Mouse (Mus musculus) macrophage (primary cell): ENCODE results near the gene Ugt1a7c. TPM values are rescaled to one million over a fixed set of nuclear protein-coding genes. Genes with fewer than 3 reads are reported as not detected.
"Not testable (repeated sequence)": the region's sequence is repeated elsewhere in the genome, so short reads cannot be mapped to it uniquely, and the experiment has no call there.

Experiments
- H3K27ac ChIP-seq: fragments of 350-480 bp; formaldehyde crosslinking; 2 replicates; pipeline ENCODE4 v1.9.0; 2021
- H3K36me3 ChIP-seq: fragments of 350-480 bp; formaldehyde crosslinking; 2 replicates; pipeline ENCODE4 v1.9.0; 2021; ENCODE audit errors: inconsistent target
- H3K4me3 ChIP-seq: fragments of 350-480 bp; formaldehyde crosslinking; 2 replicates; pipeline ENCODE4 v1.9.0; 2021; ENCODE audit errors: inconsistent target
- H3K79me2 ChIP-seq: fragments of 350-480 bp; formaldehyde crosslinking; 2 replicates; pipeline ENCODE4 v1.9.0; 2021; ENCODE audit errors: inconsistent target
- WGBS: methylation state at CpG from one replicate; pipeline ENCODE4 v1.1.7; 2026; ENCODE audit warnings: inconsistent platforms; ENCODE audit not compliant: missing documents; 5-methylcytosine and 5-hydroxymethylcytosine counted together
- polyA plus RNA-seq: library from polyadenylated mRNA; stranded (reverse); fragments of 250-400 nt; gene quantifications from 3 replicates; pipeline ENCODE4 v1.2.4, GENCODE M21; 2018; ENCODE audit warnings: inconsistent platforms

Gene Ugt1a7c
- polyA plus RNA-seq, 1 experiment from 2014 or later: 101 TPM

DNA sequence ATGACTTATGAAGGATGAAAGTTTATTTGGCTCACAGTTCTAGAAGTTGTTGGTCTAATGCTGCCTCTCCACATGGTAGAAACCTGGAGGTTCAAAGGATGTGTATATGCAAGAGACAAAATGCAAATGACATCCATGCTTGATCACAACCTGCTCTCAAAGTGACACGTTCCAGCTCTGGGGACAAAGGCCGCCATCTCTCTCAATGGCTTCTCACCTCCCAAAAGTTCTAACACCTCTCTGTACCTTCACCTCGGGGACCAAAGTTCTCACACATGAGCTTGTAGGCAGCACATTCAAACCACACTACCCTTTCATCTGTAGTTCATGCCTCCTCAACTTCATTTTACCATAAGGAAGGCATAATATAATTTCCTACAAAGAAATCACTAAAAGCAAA lies 122.7 kb downstream of the Ugt1a7c start:
- Histone ChIP-seq H3K27ac (no peak overlapping the region), H3K4me3 (no peak overlapping the region), H3K36me3 (no peaks in the 10 kb centered on the region), H3K79me2 (no peaks in the 10 kb centered on the region)
- WGBS: 43% methylated on average over 3 of the region's 3 CpGs

- Histone ChIP-seq H3K79me2 (no peaks in the 10 kb centered on the region), H3K27ac (no peak overlapping the region), H3K36me3 (no peaks in the 10 kb centered on the region), H3K4me3 (no peak overlapping the region)
- 75% methylated on average over 9 of the region's 9 CpGs for WGBS
These were observed 123.2 kb downstream of the Ugt1a7c start for GRCm38 (mm10) chr1:88218051-88218450.

- Histone ChIP-seq H3K4me3 (no peak overlapping the region), H3K36me3 (no peaks in the 10 kb centered on the region), H3K27ac (no peak overlapping the region), H3K79me2 (no peaks in the 10 kb centered on the region)
- 54% methylated on average over 4 of the region's 4 CpGs for WGBS
These were observed 123.7 kb downstream of the Ugt1a7c start for GRCm38 (mm10) chr1:88218591-88218990.

DNA sequence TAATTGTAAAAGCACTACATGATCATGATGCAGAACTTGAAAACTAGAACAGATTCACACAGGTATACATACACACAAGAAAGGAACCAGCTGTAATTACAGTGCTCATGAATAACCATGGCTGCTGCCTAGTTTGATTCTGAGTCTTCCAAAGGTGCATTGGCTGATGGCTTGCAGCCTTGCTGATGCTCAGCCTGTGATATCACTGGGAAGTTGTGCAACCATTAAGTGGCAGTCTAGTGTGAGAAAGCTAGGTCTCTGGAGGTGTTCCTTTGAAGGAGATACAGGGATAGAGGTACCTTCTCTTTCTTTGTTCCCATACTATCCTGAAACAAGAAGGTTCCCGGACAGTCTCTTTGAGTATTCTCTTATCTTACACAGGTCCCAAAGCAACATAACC lies 124.2 kb downstream of the Ugt1a7c start:
- no peak overlapping the region for H3K27ac ChIP-seq
- H3K79me2 ChIP-seq: no peaks in the 10 kb centered on the region
- H3K4me3 ChIP-seq: no peak overlapping the region
- 19% methylated on average over 1 of the region's 1 CpGs for WGBS
- no peaks in the 10 kb centered on the region for H3K36me3 ChIP-seq

DNA sequence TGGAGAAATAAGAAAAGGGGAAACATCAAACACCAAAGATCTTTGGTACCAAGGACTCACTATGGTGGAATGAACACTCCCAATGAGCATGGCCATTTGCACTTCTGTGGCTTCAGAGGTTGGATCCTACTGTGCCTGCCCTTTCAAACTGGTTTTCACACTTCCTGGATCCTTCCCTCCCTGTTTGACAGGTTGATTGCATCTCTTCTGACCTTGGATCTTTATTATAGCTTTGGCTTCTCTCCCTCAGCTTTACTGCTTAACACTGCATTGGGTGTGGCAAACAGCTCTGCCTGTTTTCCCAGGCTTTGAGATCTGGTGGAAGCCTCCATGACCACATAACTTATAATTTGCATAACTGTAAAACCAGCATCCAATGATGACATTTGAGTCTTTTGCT lies 125.5 kb downstream of the Ugt1a7c start:
- no peak overlapping the region for H3K4me3 ChIP-seq
- no peaks in the 10 kb centered on the region for H3K79me2 ChIP-seq
- no peak overlapping the region for H3K27ac ChIP-seq
- no peaks in the 10 kb centered on the region for H3K36me3 ChIP-seq

DNA sequence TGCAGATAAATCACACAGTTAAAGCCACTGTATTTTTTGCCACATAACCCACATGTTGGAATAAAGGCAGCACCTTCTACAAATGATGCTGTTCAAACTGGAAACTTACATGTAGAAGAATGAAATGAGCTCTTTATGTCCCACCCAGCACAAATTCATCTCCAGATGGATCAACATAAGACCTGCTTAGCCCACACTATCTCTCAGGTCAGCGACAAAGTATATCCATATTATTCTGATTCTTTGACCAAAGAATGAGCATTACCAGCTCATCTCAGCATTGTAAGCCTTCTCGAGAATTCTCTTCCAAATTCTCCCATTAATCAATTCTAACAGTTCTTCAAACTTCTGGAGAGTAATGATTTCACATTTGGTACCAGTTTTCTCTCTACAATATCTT lies 127.4 kb downstream of the Ugt1a7c start:
- H3K36me3 ChIP-seq: no peaks in the 10 kb centered on the region
- WGBS: 54% methylated on average over 2 of the region's 2 CpGs
- no peaks in the 10 kb centered on the region for H3K79me2 ChIP-seq
- no peak overlapping the region for H3K4me3 ChIP-seq
- no peak overlapping the region for H3K27ac ChIP-seq

DNA sequence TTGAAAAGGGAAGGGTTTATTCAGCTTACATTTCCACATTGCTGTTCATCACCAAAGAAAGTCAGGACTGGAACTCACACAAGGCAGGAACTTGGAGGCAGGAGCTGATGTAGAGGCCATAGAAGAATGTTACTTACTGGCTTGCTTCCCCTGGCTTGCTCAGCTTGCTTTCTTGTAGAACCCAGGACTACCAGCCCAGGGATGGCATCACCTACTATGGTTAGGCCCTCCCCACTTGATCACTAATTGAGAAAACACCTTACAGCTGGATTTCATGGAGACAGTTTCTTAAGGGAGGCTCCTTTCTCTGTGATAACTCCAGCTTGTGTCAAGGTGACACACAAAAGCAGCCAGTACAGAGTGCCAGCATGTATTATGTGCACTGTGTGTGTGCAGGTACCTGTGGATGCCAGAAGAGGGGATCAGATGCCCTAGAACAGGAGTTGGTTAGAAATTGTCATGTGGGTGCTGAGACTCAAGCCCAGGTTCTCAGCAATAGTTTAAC lies 128.2 kb downstream of the Ugt1a7c start:
- not testable (repeated sequence) for H3K27ac ChIP-seq, H3K36me3 ChIP-seq, H3K4me3 ChIP-seq, H3K79me2 ChIP-seq

DNA sequence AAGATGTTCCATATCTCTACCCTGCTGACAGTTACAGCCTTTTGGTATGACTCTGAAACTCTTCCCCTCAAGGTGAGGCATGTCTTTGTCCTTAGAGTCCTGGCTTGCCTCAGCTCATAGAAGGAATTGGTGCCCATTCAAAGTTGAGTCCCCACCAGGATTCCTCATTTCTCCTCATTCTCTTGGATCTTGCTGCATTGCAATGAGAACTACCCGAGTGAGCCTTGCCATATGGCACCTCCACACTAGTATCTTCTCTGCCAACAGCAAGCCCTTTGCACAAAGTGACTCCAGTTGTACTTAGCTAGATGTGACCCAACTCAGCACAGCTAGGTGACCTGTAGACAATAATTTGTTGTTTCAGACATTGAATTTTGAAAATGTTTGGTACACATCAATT lies 128.7 kb downstream of the Ugt1a7c start:
- WGBS: 50% methylated on average over 1 of the region's 1 CpGs

GRCm38 (mm10) chr1:88224029-88224776 lies 129.3 kb downstream of the Ugt1a7c start:
- H3K79me2 ChIP-seq: no peaks in the 10 kb centered on the region
- no peak overlapping the region for H3K4me3 ChIP-seq
- H3K27ac ChIP-seq: no peak overlapping the region
- WGBS: 70% methylated on average over 2 of the region's 2 CpGs
- no peaks in the 10 kb centered on the region for H3K36me3 ChIP-seq

More for the DNA sequence above, 128.7 kb downstream of the Ugt1a7c start:
- no peak overlapping the region for H3K4me3 ChIP-seq
- H3K36me3 ChIP-seq: no peaks in the 10 kb centered on the region
- H3K79me2 ChIP-seq: no peaks in the 10 kb centered on the region
- H3K27ac ChIP-seq: no peak overlapping the region

DNA sequence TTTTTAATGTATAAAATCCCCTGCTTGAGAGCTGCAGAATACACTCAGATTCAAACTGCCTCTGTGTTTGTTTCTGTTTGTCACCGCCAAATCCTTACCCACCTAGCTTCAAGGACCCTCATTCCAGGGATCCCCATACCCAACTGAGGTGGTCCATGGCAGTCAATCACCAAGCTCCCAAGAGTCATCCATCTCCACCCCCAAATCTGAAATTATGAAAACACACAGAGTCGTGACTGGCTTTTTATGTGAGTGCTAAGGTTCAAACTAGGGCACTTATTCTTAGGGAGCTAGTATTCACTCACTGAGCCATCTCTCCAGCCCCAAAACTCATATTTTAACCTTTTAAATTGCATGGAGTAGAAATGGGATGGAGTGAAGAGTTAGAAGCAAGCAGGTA lies 130.4 kb downstream of the Ugt1a7c start:
- not testable (repeated sequence) for H3K4me3 ChIP-seq, H3K36me3 ChIP-seq, H3K79me2 ChIP-seq, H3K27ac ChIP-seq
- WGBS: 47% methylated on average over 2 of the region's 2 CpGs

DNA sequence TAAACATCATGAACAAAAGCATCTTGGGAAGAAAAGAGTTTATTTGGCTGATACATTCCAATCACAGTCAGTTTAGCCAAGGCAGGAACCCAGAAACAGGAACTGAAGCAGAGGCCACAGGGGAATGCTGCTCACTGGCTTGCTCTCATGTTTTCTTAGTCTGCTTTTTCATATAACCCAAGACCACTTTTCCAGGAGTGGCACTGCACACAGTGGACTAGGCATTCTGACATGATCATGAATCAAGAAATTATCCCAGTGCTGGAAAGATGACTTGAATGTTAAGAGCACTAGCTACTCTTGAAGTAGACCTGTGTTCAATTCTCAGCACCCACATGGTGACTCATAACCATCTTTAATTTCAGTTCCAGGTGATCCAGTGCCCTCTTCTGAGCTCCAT lies 130.9 kb downstream of the Ugt1a7c start:
- Histone ChIP-seq H3K79me2 (no peaks in the 10 kb centered on the region), H3K36me3 (no peaks in the 10 kb centered on the region), H3K4me3 (no peak overlapping the region), H3K27ac (no peak overlapping the region)

- Histone ChIP-seq H3K4me3 (no peak within 1 kb of the TSS), H3K79me2 (no peaks in the 10 kb centered on the region), H3K36me3 (no peaks in the 10 kb centered on the region), H3K27ac (no peak within 1 kb of the TSS)
- WGBS: 46% methylated on average over 5 of the region's 5 CpGs
These were observed 132.0 kb downstream of the Ugt1a7c start, which contains the start of gene Mroh2a for GRCm38 (mm10) chr1:88226670-88227379. Gene Mroh2a (plus strand): TSS chr1:88226986.

DNA sequence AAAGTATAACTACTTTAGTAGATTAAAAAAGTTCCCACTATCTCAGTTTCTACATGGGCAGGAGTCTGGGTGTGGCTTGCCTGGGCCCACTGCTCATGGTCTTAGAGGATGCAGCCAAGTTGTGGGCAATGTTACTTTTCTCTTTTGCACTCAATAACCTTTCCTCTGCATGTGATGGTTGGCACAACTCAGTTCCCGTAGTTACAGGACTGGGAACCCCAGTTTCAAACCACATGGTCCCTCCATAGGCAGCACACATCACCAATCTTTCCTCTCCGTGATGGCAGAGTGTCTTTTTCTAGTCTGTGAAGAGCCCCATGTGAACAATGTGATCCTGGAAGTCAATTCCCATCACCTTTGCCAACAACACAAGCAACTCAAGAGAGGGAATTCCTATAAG lies 132.6 kb downstream of the Ugt1a7c start:
- Histone ChIP-seq H3K4me3 (no peak overlapping the region), H3K36me3 (no peaks in the 10 kb centered on the region), H3K79me2 (no peaks in the 10 kb centered on the region), H3K27ac (no peak overlapping the region)
- WGBS: 62% methylated on average over 2 of the region's 2 CpGs

DNA sequence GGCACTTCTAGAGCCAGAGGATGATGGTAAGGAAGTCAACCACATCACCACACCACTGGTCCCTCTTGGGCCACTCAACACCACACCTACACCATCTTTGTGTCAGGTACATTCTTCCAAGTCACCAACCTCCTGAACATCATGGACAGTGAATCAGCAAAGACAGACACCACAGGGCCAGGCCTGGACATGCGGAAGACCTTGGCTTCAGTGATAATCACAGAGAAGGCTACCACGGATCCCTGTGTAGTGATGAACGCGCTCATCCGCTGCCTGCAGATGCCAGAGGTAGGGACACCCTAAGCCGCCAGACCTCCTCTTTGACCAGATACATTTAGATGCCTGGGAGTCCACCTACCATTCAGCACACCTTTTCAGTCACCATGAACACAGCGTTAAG lies 133.3 kb downstream of the Ugt1a7c start:
- no peaks in the 10 kb centered on the region for H3K79me2 ChIP-seq
- H3K27ac ChIP-seq: no peak overlapping the region
- no peaks in the 10 kb centered on the region for H3K36me3 ChIP-seq
- 72% methylated on average over 7 of the region's 7 CpGs for WGBS
- H3K4me3 ChIP-seq: no peak overlapping the region

GRCm38 (mm10) chr1:88229566-88229965 lies 134.7 kb downstream of the Ugt1a7c start:
- WGBS: 82% methylated on average over 3 of the region's 3 CpGs
- Histone ChIP-seq H3K27ac (no peak overlapping the region), H3K4me3 (no peak overlapping the region), H3K36me3 (no peaks in the 10 kb centered on the region), H3K79me2 (no peaks in the 10 kb centered on the region)
